Mouse (Mus musculus) T-helper 2 cell (primary cell): ENCODE data around the gene Lhpp.

Experiments
- in situ Hi-C: fragments of 300-600 bp; cut with MboI, MseI; formaldehyde crosslinking; loops from one replicate; pipeline ENCODE4 v1.15.1; 2025; ENCODE audit warnings: high pct_unique_total_duplicates

The Lhpp gene

GRCm38 (mm10) chr7:132597251-132598041, 13.0 kb upstream of the Lhpp start:
- in situ Hi-C loops: no loop called here

- in situ Hi-C loops: no loop called here
Measured at GRCm38 (mm10) chr7:132599071-132599975, 11.1 kb upstream of the Lhpp start, which contains the start of gene Nkx1-2. Nkx1-2 (minus strand) TSS chr7:132599637.

DNA sequence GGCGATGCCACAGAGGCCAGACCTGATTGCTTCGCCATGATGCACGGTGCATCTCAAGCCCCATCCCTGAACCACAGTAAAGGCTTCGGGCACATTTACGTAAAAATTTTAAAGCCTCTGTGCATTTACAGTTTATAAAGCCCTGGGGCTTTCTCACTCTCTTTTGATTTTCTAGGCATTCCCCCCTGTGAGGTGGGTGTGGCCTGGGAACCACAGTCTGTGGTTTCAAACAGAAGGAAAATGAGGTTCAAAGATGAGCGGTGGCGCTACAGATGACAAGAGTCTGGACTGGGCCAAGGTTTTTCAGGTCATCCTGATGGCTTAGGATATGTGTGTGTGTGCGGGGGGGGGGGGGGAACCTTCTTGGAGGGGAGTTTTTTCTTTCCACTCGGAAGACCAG, 10.4 kb upstream of the Lhpp start:
- in situ Hi-C loops: no loop called here

DNA sequence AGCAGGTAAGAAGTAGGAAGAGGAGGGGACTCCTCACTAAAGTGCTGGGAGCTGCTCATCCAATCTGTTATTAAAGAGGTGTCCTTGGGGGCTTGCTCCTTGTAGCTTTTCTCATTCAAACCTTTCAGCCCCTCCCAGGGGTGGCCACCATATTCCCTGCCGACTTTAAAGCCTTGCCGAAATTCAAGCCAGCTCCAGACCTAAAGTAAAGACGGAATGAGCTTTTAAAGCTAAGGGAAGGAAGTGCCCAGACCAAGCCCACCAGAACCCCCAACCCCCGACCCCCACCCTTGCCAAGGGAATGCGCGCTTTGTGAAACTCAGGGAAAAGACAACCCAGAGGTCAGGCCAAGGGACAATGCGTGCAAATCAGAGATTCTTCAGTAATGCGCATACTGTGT, 9.5 kb upstream of the Lhpp start:
- in situ Hi-C loops: no loop called here

DNA sequence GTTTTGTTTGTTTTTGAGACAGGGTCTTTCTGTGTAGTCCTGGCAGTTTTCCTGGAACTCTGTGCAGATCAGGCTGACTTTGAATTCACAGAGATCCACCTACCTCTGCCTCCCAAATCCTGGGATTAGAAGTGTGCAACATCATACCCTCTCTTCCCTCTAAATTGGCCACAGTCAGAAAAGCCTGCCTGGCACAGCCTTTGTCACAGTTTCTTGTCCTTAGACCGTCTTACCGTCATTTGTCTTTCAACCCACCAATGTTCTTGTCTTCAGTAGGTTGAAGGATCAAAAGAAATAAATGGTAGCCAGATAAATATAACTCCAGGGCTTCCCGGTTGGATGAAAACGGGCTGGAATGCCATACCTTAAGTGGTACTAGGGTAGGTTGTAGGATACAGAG, 5.7 kb upstream of the Lhpp start:
- in situ Hi-C loops: no loop called here

DNA sequence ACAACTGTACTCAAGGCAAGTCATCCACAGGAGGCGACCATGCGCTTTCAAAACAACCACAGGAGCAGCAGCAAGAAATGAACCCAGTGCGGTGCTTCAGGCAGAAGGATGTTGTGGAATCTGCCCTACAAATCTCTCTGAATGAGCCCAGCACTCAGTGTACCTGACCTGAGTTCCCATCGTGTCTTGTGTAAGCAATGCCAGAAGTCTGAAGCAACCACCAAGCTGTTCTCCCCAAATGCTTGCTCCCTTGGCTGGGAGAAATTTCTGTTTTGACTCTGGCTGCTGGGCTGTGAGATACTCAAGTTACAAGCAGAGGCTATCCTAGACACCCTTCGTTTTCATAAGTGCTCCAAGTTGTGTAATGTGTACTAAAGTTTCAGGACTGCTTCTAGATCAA, 4.7 kb upstream of the Lhpp start:
- in situ Hi-C loops: no loop called here

DNA sequence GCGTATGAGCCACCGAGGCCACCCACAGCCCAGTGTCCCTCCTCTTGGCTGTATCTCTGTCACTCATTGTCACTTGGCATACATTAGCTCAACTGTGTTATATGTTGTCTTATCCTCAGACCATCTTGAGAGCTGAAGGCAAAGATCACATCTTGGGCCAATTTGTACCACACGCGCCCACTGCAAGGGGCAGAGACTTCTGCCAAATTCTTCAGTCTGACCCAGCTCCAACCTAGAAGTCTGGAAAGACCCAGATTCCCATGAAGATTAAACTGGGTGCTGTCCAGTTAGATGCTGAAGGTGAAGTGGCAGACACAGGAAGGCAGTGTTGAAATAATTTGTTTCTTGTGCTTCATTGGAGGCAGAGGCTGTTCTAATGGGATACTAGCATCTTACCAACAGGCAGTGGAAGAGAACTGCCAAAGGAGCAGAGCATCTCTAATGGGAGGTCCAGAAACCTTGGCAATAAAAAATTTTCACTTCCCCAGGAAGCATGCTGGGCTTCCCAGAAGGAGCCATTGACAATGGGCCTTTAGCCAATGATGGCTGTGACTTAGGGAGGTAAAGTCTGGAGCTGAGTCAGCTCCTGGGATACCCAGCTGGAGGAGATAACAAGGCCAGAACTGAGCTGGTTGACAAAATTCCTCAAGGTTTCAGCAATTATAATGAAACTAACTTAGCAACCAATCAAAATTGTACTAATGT, 2.0 kb upstream of the Lhpp start:
- in situ Hi-C loops: no loop called here

- in situ Hi-C loops: no loop called here
Measured at GRCm38 (mm10) chr7:132611530-132611929, 1.1 kb downstream of the Lhpp start.

- in situ Hi-C loops: no loop called here
Measured at GRCm38 (mm10) chr7:132615346-132615745, 4.9 kb downstream of the Lhpp start.

DNA sequence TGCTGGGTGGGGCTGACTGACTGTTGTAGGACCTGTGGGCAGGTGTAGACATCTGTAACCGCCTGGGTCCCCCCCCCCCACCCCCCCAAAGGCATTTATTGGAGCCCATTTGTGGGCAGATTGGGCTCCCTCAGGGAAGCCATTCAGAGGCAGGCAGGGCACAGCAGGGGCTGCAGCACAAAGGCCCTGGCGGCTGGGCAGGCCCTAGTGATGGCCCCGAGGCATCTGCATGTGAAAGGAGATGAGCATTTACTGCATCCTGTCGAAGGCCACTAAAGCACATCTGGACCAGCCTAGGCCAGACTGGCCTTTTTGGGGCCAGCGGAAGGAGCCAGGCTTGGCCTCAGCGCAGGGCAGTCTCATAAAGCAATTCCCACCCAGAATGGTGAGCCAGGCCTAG, 6.0 kb downstream of the Lhpp start:
- in situ Hi-C loops: no loop called here

GRCm38 (mm10) chr7:132617021-132617564, 6.7 kb downstream of the Lhpp start:
- in situ Hi-C loops: no loop called here

GRCm38 (mm10) chr7:132619549-132619948, 9.1 kb downstream of the Lhpp start:
- in situ Hi-C loops: no loop called here

DNA sequence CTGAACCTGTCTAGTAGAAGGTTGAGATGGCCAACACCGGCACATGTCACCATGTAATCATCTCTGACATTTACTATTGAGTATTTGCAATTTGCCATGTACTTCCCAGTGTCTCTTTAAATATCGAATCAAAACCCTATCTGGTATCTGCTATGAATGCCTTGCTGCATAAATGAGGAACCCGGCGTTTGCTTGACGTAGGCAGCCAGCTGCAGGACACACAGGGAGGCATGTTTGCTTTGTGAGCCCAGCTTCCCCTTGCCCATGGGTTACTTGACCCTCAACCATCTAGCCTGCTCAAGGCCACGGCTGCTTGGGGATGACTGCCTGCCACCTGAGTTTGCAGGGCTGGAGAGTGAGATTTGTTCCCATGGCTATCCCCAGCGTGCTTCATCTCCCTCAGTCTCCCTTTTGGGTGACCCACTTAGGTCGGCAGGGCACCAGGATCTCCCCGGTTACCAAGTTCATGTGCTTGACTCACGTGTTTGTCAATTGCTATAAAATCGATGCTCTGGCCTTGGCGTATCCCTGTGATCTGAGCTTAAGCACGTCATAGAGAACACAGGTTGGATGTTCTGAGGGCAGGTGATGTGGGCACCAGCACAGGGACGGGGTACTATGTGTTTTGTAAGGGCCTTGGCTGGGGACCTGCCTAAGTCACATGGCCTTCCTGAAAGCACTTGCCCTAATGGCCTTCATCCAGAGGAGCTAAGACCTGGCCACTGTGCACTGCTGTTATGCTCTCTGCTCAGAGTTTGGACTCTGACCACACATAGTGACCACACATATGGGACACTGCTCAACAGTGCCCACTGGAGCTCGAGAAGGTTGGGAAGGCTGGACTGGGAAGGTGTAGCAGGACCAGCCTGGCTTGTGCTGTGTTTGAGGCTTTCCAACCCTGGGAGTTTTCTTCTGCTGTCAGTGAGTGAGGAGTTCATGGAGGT, 9.8 kb downstream of the Lhpp start:
- in situ Hi-C loops: no loop called here

GRCm38 (mm10) chr7:132624161-132624560, 13.7 kb downstream of the Lhpp start:
- in situ Hi-C loops: no loop called here

- in situ Hi-C loops: no loop called here
Measured at GRCm38 (mm10) chr7:132626174-132626573, 15.7 kb downstream of the Lhpp start.

DNA sequence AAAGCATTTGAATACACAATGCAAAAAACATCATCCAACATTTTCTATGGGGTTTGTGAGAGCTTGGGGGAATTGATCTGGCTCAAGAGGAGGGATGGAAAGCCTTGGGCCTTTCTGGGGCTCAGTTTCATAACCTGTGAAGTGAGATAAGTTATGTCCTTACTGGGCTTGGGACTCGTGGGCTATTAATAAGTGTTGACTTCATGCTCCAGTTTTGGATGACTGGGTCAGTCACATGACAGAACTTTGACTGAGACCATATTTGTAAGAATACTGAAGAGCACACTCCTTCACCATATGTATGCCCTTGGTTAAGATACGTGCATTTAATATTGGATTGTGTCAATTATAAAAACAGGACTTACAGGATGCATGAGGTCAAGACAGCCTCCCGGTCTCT, 17.0 kb downstream of the Lhpp start:
- in situ Hi-C loops: no loop called here

GRCm38 (mm10) chr7:132631313-132631712, 20.9 kb downstream of the Lhpp start:
- in situ Hi-C loops: no loop called here

- in situ Hi-C loops: no loop called here
Measured at GRCm38 (mm10) chr7:132637292-132637691, 26.9 kb downstream of the Lhpp start.

GRCm38 (mm10) chr7:132638446-132639087, 28.1 kb downstream of the Lhpp start:
- in situ Hi-C loops: no loop called here

DNA sequence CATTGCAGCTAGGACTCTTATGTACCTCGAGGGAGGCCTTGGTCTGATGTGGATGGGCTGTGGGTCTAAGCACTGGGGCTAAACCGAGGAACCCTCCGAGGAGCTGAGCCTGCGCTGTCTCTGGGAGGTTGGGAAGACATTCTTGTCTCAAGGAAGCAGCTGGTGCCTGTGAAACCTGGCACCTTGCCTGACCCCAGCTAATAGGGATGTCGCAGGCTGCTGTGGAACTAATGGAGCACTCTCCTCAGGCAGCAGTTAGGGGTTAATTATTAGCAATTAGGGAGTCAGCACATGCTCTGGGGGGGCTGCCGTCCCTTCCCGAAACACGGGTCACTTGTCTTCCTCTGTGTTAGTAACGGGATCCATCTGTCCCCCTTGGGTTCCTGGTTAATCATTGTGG, 30.5 kb downstream of the Lhpp start:
- in situ Hi-C loops: loop anchor here (5.0 kb wide), 1 partner anchor 351 kb away; no protein-coding TSS in a partner anchor
